Mouse (Mus musculus) bone marrow, adult 2 months (tissue): ENCODE results near the gene Ehmt1.

Source experiments
- CTCF ChIP-seq: fragments of 200-500 bp; IDR thresholded peaks from 2 replicates; pipeline ENCODE4 v1.5.1; 2011; ENCODE audit warnings: low read length, control low read depth; ENCODE audit not compliant: control insufficient read depth, insufficient read depth
- POLR2A ChIP-seq: fragments of 200-500 bp; IDR thresholded peaks from 2 replicates; pipeline ENCODE4 v1.6.1; 2011; ENCODE audit warnings: low read depth, mild to moderate bottlenecking, control low read depth, low read length, borderline replicate concordance; ENCODE audit not compliant: control insufficient read depth

GRCm38 (mm10) chr2:24763115-24763557 is 156.3 kb downstream of the Ehmt1 start, which contains the start of gene Cacna1b:
- TF ChIP-seq CTCF: no peak
- no peak for TF ChIP-seq POLR2A
